Mouse (Mus musculus): ENCODE results near the gene Spag6. TPM values are rescaled to one million over a fixed set of nuclear protein-coding genes. Genes with fewer than 3 reads are reported as not detected.

Spag6 gene
- polyA plus RNA-seq (2017; shearing (Covaris generic)), result not detected

GRCm38 (mm10) chr2:18693871-18694610 lies at the start of gene Spag6:
Gene Spag6, plus strand, starts transcription at chr2:18694032.

GRCm38 (mm10) chr2:18672133-18672765 lies 21.6 kb upstream of the Spag6 start, which contains the start of gene Commd3:
Gene Commd3, plus strand, starts transcription at chr2:18672384.

DNA sequence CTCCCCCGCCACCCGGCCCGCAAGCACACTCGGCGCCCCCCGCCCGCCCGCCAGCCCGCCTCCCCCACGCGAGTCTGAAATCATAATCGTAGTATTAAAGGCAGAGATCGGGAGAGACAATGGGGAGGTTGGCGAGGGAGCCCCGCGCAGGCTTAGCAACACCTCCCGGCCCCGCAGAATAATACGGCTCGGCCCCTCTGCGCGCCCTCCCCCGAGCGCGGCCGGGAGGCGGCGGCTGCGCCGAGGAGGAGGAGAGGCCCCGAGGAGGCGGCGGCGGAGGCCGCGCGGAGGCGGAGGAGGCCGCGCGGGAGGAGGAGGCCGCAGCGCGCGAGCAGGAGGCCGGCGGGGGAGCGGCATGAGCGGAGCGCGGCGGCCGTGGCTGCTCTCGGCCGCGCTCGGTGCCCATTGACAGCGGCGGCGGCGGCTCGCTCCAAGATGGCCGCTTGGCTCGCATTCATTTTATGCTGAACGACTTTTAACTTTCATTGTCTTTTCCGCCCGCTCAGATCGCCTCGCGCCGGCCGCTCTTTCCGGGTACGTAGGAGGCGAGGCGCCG lies 16.8 kb upstream of the Spag6 start, which contains the start of gene Bmi1:
Gene Bmi1 (plus strand): TSS at position 83 of the 556 bp plus-strand sequence.

Other genes with a start within 250 kb of the Spag6 start
- 87.4 TPM for gene Commd3, start 21.6 kb upstream of the Spag6 start, polyA plus RNA-seq (2017; shearing (Covaris generic))
- gene Bmi1, start 17.0 kb upstream of the Spag6 start, polyA plus RNA-seq (2017; shearing (Covaris generic)), result 55.1 TPM